Mouse (Mus musculus): ENCODE measurements around the gene Gm28635.

DNA sequence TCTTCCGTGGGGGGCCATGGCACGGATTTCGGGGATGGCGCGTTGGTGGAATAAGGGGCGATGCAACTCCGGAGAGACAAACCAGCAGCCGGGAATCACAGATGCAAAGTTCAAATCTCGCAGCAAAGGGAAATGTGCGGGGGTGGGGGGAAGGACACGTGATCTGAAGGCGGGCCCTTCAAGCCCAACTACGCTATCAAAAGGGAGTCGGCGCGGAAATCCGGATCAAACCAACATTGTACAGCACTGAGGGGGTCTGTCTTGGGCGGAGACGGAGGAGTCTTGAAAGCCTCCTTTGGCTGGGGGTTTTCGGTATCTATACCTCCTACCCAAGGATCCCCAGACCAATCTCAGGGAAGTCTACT lies 7.3 kb downstream of the Gm28635 start, which contains the start of gene Selenoh:
- no peak for TF ChIP-seq GATA1 (IDR thresholded peaks at IDR 0.05; ENCODE audit: borderline replicate concordance, low read length)
- no peak for TF ChIP-seq CTCF (IDR thresholded peaks at IDR 0.05; ENCODE audit: low read depth, low read length)

Data from G1E (cell line).